ENCODE assay signal across 27 mouse cellular contexts in genomic region chr11:43032141-43032540, GRCm38 (mm10). TPM values are rescaled to one million over a fixed set of nuclear protein-coding genes. Genes with fewer than 3 reads are reported as not detected.
"Had no signal": no experiment of that assay in that cellular context is flagged by ENCODE, and none has a peak within 500 bp of the region (broad histone marks: within the 10 kb centered on the region; RNA-seq: fewer than 3 reads in every experiment).

No protein-coding gene starts in this region.

- H3K36me3 ChIP-seq: liver, embryonic 12.5 days; midbrain, embryonic 10.5 days; midbrain, embryonic 12.5 days; neural tube, embryonic 12.5 days; stomach, embryonic 15.5 days had no signal

- H3K4me2 ChIP-seq: liver, embryonic 12.5 days; lung, embryonic 14.5 days; midbrain, embryonic 12.5 days; neural tube, embryonic 12.5 days; stomach, embryonic 15.5 days had no signal

- H3K9me3 ChIP-seq: liver, embryonic 12.5 days; midbrain, embryonic 10.5 days; midbrain, embryonic 12.5 days; neural tube, embryonic 12.5 days; stomach, embryonic 15.5 days had no signal

- H3K27me3 ChIP-seq: liver, embryonic 12.5 days; midbrain, embryonic 12.5 days; neural tube, embryonic 12.5 days; stomach, embryonic 15.5 days had no signal

- H3K27ac ChIP-seq: liver, embryonic 12.5 days; liver, embryonic 14.5 days; midbrain, embryonic 10.5 days; midbrain, embryonic 12.5 days; neural tube, embryonic 12.5 days; stomach, embryonic 15.5 days; stomach, postnatal 0 days had no signal

- H3K4me3 ChIP-seq: liver, embryonic 12.5 days; midbrain, embryonic 10.5 days; midbrain, embryonic 12.5 days; neural tube, embryonic 12.5 days; stomach, embryonic 15.5 days had no signal

- H3K4me1 ChIP-seq: liver, embryonic 12.5 days; midbrain, embryonic 10.5 days; midbrain, embryonic 12.5 days; neural tube, embryonic 12.5 days; stomach, embryonic 15.5 days had no signal

- H3K9ac ChIP-seq: liver, embryonic 12.5 days; liver, embryonic 14.5 days; lung, embryonic 14.5 days; midbrain, embryonic 12.5 days; neural tube, embryonic 12.5 days; stomach, embryonic 15.5 days had no signal

- DNase-seq: lung, adult 18-20 months; lung, embryonic 14.5 days; lung, postnatal 10 days; lung, postnatal 36 days; midbrain, embryonic 14.5 days; retina, postnatal 1 day; right cerebral cortex, adult 18-20 months; right cerebral cortex, postnatal 25 days; thymus, adult 2 months; thymus, postnatal 25 days; thymus, postnatal 4 days had no signal

RNA-seq across cellular contexts. Expression of gene Gm9972, which starts 3.4 kb away (rescaled TPM):
- total RNA-seq: megakaryocyte, adult 5-6 weeks; megakaryocyte-erythroid progenitor cell, adult 5-6 weeks; neutrophil, adult 5-6 weeks had no signal
- polyA plus RNA-seq: liver, embryonic 12.5 days; liver, embryonic 14.5 days; liver, embryonic 16.5 days; lung, embryonic 14.5 days; lung, embryonic 16.5 days; midbrain, embryonic 10.5 days; midbrain, embryonic 14.5 days; midbrain, embryonic 16.5 days; neural tube, embryonic 14.5 days; spleen, adult 2 months; testis, adult 2 months; thymus, adult 2 months had no signal
